Mouse (Mus musculus) hindbrain, embryonic 13.5 days (tissue): ENCODE data around the gene Gm49378. TPM values are rescaled to one million over a fixed set of nuclear protein-coding genes. Genes with fewer than 3 reads are reported as not detected.
A peak's percentile ranks its signal among the peaks of the same experiment; 100 is the strongest.

Experiments used
- ATAC-seq: fragments of 200-750 bp; cut with Nextera tagmentation; 2 replicates; pipeline ENCODE4 v1.8.0; 2017; ENCODE audit warnings: moderate TSS enrichment; ENCODE audit not compliant: low FRiP score
- H3K27ac ChIP-seq: fragments of 300-500 bp; sonication (generic); 2 replicates; pipeline ENCODE4 v1.5.1; 2015; ENCODE audit warnings: inconsistent platforms, mild to moderate bottlenecking, moderate library complexity
- H3K27me3 ChIP-seq: fragments of 300-500 bp; sonication (generic); 2 replicates; pipeline ENCODE4 v1.6.1; 2015; ENCODE audit warnings: mild to moderate bottlenecking, inconsistent platforms
- H3K36me3 ChIP-seq: fragments of 300-500 bp; sonication (generic); 2 replicates; pipeline ENCODE4 v1.6.1; 2015; ENCODE audit warnings: mild to moderate bottlenecking, inconsistent platforms
- H3K4me1 ChIP-seq: fragments of 300-500 bp; sonication (generic); replicated peaks from 2 replicates; pipeline ENCODE4 v1.6.1; 2015; ENCODE audit warnings: inconsistent platforms
- H3K4me2 ChIP-seq: fragments of 300-500 bp; sonication (generic); 2 replicates; pipeline ENCODE4 v1.6.1; 2015; ENCODE audit warnings: inconsistent platforms, mild to moderate bottlenecking, moderate library complexity
- H3K4me3 ChIP-seq: fragments of 300-500 bp; sonication (generic); 2 replicates; pipeline ENCODE4 v1.5.1; 2015; ENCODE audit warnings: mild to moderate bottlenecking, inconsistent platforms
- H3K9ac ChIP-seq: fragments of 300-500 bp; sonication (generic); 2 replicates; pipeline ENCODE4 v1.6.1; 2015; ENCODE audit warnings: mild to moderate bottlenecking, inconsistent platforms
- H3K9me3 ChIP-seq: fragments of 300-500 bp; sonication (generic); 2 replicates; pipeline ENCODE4 v1.6.1; 2016; ENCODE audit warnings: inconsistent platforms
- WGBS: fragments of 180-500 bp; shearing (Covaris S2); methylation state at CpG from one replicate; pipeline ENCODE4 v1.1.7; 2015; 5-methylcytosine and 5-hydroxymethylcytosine counted together
- polyA plus RNA-seq: library from polyadenylated mRNA; unstranded; fragments of >200 nt; fragmentation: Nextera tagmentation; extraction: Ambion mirVana; gene quantifications from 2 replicates; pipeline ENCODE4 v1.2.1, GENCODE M21; 2015

The Gm49378 gene
- 2.2 and 2.8 TPM in 2 replicates for polyA plus RNA-seq

DNA sequence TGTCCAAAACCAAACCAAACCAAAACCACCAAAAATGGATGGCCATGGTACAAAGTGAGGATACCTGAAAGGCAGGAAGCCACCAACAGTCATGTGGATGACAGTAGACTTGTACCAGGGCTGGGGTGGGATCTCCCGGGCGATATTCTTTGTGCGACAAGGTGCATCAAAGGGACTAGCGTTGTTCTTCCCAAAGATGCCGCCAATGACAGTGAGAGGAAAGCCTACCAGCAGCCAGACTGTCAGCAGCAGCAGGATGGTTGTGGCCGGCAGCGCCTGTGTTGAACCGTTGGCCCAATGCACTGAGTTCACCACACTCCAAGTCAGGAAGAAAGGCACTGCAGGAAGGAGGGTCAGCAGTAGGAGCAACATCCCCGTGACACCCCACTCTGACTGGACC is at the start of gene Gm49378:
Gene Gm49378 (minus strand): TSS at position 101 of the 400 bp plus-strand sequence.
- WGBS, result 94% methylated on average over 9 of the region's 9 CpGs
- ATAC-seq, result no peak
- peaks cover 68% of the 10 kb centered on the region for H3K36me3 ChIP-seq

DNA sequence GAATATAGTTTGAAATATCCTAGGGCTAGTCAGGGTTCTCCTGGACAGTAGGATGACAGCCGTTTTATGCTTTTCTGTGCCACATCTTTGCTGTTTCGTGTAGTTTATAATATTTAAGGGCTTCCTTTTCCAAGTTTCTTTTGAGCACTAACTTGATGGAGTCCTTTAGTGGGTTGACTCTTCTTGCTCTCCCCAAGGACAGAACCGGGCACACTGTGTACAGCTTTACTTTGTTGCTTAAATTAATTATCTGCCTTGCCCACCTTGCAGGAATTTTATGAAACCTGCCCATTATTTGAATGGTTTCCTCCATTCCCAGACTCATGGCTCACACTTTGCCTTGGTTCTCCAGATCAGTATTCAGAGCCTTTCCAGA is 44.4 kb upstream of the Gm49378 start:
- H3K4me1 ChIP-seq, result peaks cover 13% of the 10 kb centered on the region
- peaks cover 31% of the 10 kb centered on the region for H3K36me3 ChIP-seq
- peak overlapping the region; percentile 63 for H3K9ac ChIP-seq
- WGBS, result 16% methylated on average over 3 of the region's 3 CpGs
- H3K4me3 ChIP-seq, result peak overlapping the region; percentile 73
- H3K9me3 ChIP-seq, result no peaks in the 10 kb centered on the region
- H3K27ac ChIP-seq, result 0 out of 2 replicates have a peak overlapping the region, but pooled peaks have one; percentile 74
- H3K27me3 ChIP-seq, result peaks cover 4% of the 10 kb centered on the region; the same call in 1 of the 2 replicates
- peak overlapping the region; percentile 78 for H3K4me2 ChIP-seq
- ATAC-seq, result no peak; the same call in 1 of the 2 replicates

More for the DNA sequence above, at the start of gene Gm49378:
- Histone ChIP-seq H3K4me3 (no peak within 1 kb of the TSS), H3K27ac (no peak within 1 kb of the TSS), H3K4me2 (no peak within 1 kb of the TSS), H3K9ac (0 out of 2 replicates have a peak within 1 kb of the TSS, but pooled peaks have one; percentile 24), H3K4me1 (peaks cover 35% of the 10 kb centered on the region), H3K9me3 (no peaks in the 10 kb centered on the region), H3K27me3 (no peaks in the 10 kb centered on the region)

DNA sequence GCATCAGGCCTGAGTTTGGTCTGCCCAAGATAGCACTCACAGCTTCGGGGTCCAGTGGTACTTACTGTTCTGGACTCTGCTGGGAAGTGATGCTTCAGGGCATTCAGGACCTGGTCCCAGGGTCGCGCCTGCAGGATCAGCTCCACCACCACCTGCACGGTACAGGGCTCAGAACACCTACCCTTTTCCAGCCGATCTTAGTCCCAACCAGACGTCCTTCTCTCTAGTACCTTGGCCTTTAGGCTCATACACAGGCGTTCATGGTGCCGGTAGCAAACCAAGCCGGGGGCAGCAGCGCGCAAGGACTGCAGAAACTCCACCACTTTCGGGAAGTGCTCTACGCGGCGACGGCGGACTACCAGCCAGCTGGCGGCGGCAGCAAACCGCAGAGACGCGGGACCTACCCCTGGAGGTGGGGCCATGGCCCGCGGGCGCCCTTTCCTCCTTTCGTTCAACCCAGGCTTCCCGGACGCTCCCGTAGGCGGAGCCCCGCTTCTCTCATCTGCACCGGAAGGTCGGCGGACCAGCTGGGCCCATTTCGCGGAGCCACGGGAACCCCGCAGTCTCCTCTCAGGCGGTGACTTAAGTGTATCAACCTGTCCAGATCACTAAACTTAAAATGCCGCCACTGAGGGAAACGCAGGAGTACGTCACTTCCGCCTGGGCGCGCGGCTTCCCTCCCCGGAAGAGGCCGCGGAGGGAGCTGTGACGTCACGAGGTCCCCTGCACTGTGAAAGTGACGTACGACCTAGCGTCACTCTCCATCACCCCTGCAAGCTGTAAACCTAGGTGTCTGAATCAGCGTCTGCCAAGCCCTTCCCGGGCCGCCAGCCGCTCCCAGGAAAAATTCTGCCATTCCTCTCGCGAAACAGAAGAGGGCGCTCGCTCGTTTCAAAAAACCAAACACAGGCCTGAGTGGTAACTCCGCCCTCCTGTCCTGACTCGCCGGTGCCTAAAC is 43.7 kb upstream of the Gm49378 start, which contains the start of gene Tinf2:
Gene Tinf2 (minus strand): TSS at position 661 of the 958 bp plus-strand sequence.
- Histone ChIP-seq H3K4me3 (peak within 1 kb of the TSS; percentile 73), H3K9me3 (no peaks in the 10 kb centered on the region), H3K27me3 (peaks cover 4% of the 10 kb centered on the region; the same call in 1 of the 2 replicates), H3K4me1 (peaks cover 13% of the 10 kb centered on the region), H3K36me3 (peaks cover 38% of the 10 kb centered on the region), H3K9ac (peak within 1 kb of the TSS; percentile 81), H3K4me2 (peak within 1 kb of the TSS; percentile 78), H3K27ac (peak within 1 kb of the TSS; percentile 74)
- WGBS, result under 1% methylated on average over 65 of the region's 66 CpGs
- peak; percentile 99 for ATAC-seq

DNA sequence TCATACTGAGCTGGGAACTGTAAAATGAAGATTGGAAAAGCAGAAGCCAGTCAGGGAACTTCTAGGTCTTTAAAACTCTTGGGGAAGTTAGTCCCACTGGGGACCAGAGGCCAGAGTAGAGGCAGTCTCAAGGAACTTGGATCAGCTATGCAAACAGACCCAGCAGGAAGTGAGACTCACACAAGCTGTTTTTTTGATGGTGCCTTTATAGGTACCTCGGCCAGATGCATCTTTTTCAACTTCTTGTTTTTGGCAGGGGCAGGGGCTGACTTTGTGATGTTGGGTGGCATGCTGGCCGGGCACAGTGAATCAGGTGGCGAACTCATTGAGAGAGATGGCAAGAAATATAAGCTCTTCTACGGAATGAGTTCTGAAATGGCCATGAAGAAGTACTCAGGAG is 39.9 kb upstream of the Gm49378 start:
- Histone ChIP-seq H3K9ac (no peak overlapping the region), H3K27me3 (no peaks in the 10 kb centered on the region), H3K9me3 (no peaks in the 10 kb centered on the region), H3K4me1 (peaks cover 17% of the 10 kb centered on the region), H3K4me2 (no peak overlapping the region), H3K4me3 (no peak overlapping the region), H3K27ac (no peak overlapping the region), H3K36me3 (peaks cover 50% of the 10 kb centered on the region)
- 86% methylated on average over 4 of the region's 4 CpGs for WGBS
- ATAC-seq, result no peak

DNA sequence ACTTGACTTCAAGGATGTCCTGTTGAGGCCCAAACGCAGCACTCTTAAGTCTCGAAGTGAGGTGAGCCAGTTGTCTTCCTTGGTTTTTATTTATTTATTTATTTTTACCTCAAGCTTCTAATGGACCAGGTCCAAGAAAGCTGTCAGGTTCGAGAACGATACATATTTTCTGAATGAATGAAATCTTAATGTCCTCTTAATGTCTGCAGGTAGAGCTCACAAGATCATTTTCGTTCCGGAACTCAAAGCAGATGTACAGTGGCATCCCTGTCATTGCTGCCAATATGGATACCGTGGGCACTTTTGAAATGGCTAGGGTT is 35.0 kb upstream of the Gm49378 start:
- peak overlapping the region; percentile 93 for H3K27ac ChIP-seq
- H3K36me3 ChIP-seq, result peaks cover 33% of the 10 kb centered on the region
- H3K4me2 ChIP-seq, result peak overlapping the region; percentile 97
- 87% methylated on average over 7 of the region's 7 CpGs for WGBS
- peaks cover 37% of the 10 kb centered on the region for H3K4me1 ChIP-seq
- ATAC-seq, result no peak
- H3K9me3 ChIP-seq, result no peaks in the 10 kb centered on the region
- H3K4me3 ChIP-seq, result peak overlapping the region; percentile 62
- H3K9ac ChIP-seq, result peak overlapping the region; percentile 70
- no peaks in the 10 kb centered on the region for H3K27me3 ChIP-seq

DNA sequence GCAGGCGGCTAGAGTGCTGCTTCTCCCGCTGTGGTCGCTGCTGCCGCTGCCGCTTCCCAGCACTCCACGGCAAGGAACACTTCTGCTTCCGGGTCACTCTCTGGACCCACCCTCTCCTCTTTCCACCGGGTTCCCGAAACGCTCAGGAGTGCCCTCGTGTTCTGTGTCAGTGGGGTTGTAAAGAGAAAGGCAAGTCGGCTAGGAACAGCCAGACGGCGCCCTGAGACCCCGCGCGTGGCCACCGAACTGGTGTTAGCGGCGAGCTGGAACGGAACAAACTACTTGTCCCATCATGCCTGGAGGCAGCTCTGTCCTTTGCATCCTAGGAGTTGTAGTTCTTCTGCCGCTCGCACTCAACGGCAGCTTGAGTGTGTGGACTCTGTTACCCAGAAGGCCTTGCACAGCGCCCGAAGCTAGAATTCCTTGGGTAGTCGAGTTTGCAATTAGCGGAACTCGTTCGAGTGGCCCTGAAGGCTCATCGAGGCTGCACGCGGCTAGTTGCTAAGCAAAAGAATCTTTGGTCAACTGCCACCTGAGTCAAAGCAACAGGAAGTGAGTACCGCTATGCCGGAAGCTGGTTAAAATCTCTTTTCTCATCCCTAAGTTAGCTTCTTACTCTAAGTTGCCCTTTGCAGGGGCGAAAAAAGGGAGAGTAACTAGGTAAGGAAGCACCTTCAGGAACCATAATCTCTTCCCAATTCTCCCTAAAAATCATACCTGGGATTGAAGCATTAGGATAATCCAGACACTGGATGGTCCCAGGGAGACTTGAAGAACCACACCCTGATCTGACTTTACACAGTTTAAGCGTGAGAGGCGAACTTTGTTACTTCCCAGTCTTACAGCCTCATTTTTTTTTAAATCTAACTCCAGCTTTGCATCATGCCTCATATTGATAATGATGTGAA is 34.4 kb upstream of the Gm49378 start, which contains the start of the genes Gmpr2 and Nedd8:
Gene Gmpr2 (plus strand): TSS at position 109 of the 908 bp plus-strand sequence.
Gene Nedd8 (minus strand): TSS at position 292 of the 908 bp plus-strand sequence.
- Histone ChIP-seq H3K9me3 (no peaks in the 10 kb centered on the region), H3K4me1 (peaks cover 37% of the 10 kb centered on the region), H3K9ac (peak within 1 kb of the TSS; percentile 86), H3K27ac (peak within 1 kb of the TSS; percentile 93), H3K4me3 (peak within 1 kb of the TSS; percentile 62), H3K36me3 (peaks cover 27% of the 10 kb centered on the region), H3K27me3 (no peaks in the 10 kb centered on the region), H3K4me2 (peak within 1 kb of the TSS; percentile 97)
- ATAC-seq, result peak; percentile 99
- WGBS, result under 1% methylated on average over 38 of the region's 38 CpGs

DNA sequence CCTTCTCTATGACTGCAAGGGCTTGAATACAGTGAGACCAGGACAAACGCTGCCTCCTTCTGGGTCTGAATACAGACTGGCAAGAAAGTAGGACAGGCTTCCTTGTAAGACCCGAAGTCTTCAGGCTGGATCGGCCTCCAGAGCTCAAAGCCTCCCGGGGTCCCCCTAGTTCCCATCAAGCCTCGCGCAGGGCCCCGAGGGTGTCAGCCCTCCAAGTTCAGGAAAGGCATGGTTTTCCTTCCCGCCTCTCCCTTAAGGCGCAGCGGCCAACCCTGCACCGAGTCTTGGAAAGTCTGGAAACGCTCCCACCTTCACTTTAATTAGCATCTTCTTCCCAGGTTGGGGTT is 33.8 kb upstream of the Gm49378 start:
- Histone ChIP-seq H3K4me3 (peak overlapping the region; percentile 62), H3K4me2 (peak overlapping the region; percentile 97), H3K27ac (peak overlapping the region; percentile 93), H3K27me3 (no peaks in the 10 kb centered on the region), H3K36me3 (peaks cover 20% of the 10 kb centered on the region), H3K4me1 (peaks cover 37% of the 10 kb centered on the region), H3K9me3 (no peaks in the 10 kb centered on the region), H3K9ac (peak overlapping the region; percentile 86)
- WGBS, result 0% methylated on average over 12 of the region's 12 CpGs
- ATAC-seq, result peak; percentile 72

DNA sequence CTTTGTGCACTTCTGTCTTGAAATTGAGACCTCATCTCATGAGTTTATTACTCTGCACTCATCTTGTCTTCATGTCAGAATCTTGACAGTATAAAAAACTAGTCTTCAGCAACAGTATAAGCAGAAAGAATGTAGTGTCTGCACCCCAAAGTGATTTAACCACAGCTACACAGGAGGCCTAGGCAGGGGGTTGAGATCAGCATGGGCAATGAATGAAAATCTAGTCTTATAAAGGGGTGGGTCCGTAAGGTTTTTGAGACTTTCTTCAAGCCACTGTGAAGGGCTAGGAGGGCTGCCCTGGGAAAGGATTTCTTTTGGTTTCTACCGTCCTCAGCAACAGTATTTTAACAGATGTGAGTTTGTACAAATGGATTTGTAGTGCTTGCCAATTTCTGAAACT is 22.9 kb upstream of the Gm49378 start:
- no peak overlapping the region; the same call in 1 of the 2 replicates for H3K27ac ChIP-seq

DNA sequence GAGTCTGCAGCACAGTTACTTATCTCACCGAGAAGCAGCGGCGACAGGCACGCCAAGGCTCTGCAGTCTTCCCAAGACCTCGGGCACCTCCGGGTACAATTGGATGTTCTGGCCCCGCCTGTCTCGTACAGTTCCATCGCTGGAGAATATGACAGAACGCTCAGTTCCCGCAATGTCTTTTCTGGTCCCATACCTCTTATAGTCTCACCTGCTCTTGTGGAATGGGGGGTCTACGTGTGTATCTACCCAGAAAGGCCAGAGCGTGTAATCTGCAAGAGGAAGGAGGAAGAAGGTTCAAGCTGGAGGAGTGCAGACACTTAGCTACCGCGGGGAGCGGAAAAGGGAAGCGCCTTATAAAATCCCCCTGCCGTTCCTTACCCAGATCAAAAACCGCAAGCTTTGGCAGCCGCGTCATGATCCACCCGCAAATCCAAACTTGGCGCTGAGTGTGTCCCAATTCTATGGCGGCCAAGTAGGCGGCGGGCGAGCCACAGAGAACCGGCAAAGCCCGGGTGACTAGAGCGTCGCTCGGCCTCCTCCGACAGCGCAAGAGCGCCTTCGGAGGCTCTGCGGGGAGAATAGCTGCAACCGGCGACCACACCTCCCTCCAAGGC is 22.4 kb upstream of the Gm49378 start, which contains the start of gene Mdp1:
Gene Mdp1 (minus strand): TSS at position 549 of the 614 bp plus-strand sequence.
- peak within 1 kb of the TSS; percentile 69 for H3K4me3 ChIP-seq
- H3K27me3 ChIP-seq, result no peaks in the 10 kb centered on the region
- peak within 1 kb of the TSS; percentile 88 for H3K27ac ChIP-seq
- WGBS, result under 1% methylated on average over 39 of the region's 39 CpGs
- H3K4me1 ChIP-seq, result peaks cover 15% of the 10 kb centered on the region
- peak within 1 kb of the TSS; percentile 64 for H3K4me2 ChIP-seq
- peak within 1 kb of the TSS; percentile 81 for H3K9ac ChIP-seq
- ATAC-seq, result peak; percentile 96
- peaks cover 31% of the 10 kb centered on the region for H3K36me3 ChIP-seq
- H3K9me3 ChIP-seq, result no peaks in the 10 kb centered on the region

More for the DNA sequence above, 22.9 kb upstream of the Gm49378 start:
- Histone ChIP-seq H3K4me3 (peak overlapping the region; percentile 69), H3K27me3 (no peaks in the 10 kb centered on the region), H3K4me2 (peak overlapping the region; percentile 64), H3K9me3 (no peaks in the 10 kb centered on the region), H3K4me1 (peaks cover 15% of the 10 kb centered on the region), H3K36me3 (peaks cover 33% of the 10 kb centered on the region), H3K9ac (0 out of 2 replicates have a peak overlapping the region, but pooled peaks have one; percentile 81)
- ATAC-seq, result peak; percentile 50
- WGBS, result 48% methylated on average over 2 of the region's 2 CpGs

DNA sequence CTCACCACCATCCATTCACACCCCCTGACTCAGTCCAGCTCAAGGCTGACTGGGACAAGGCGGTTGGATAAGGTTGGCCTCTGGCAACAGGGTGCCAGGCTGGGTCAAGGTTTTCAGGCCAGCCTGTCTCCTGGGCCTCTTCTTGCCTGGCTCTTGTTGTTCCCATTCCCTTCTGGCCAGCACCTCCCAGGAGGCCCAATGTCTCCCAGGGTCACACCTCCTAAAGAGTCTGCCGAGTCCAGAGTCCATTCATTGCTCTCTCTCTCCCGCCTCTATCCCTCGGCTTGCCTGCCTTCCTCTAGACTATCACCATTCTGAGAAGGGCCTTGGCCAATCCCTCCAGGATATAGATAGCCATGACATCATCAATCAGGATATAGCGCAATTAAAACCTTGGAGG is 20.3 kb upstream of the Gm49378 start:
- ATAC-seq, result no peak
- Histone ChIP-seq H3K4me2 (no peak overlapping the region), H3K9ac (no peak overlapping the region), H3K4me1 (peaks cover 15% of the 10 kb centered on the region), H3K36me3 (peaks cover 26% of the 10 kb centered on the region), H3K27ac (no peak overlapping the region), H3K27me3 (no peaks in the 10 kb centered on the region), H3K4me3 (no peak overlapping the region), H3K9me3 (no peaks in the 10 kb centered on the region)
- 88% methylated on average over 5 of the region's 5 CpGs for WGBS

DNA sequence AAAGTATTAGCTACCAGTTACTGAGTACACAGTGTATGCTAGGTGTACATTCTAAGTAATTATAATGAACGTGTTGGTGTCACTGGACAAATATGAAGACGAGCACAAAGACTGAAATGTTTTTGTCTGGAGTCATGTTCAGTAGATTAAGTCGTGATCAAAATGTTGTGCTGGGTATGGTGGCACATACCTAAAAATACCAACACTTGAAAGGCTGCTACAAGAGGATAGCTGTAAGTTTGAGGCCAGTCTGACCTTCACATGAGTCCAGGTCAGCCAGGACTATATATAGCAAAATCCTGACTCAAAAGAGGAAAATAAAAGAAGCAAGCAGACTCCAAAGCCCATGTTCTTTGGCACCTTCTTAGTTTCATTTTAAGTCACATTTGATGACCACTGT is 19.2 kb upstream of the Gm49378 start:
- H3K4me2 ChIP-seq, result no peak overlapping the region
- no peaks in the 10 kb centered on the region for H3K27me3 ChIP-seq
- no peak overlapping the region for H3K9ac ChIP-seq
- peaks cover 15% of the 10 kb centered on the region for H3K4me1 ChIP-seq
- no peak for ATAC-seq
- no peak overlapping the region for H3K4me3 ChIP-seq
- 88% methylated on average over 3 of the region's 3 CpGs for WGBS
- H3K9me3 ChIP-seq, result no peaks in the 10 kb centered on the region
- H3K36me3 ChIP-seq, result peaks cover 18% of the 10 kb centered on the region
- H3K27ac ChIP-seq, result no peak overlapping the region
